Mouse (Mus musculus) heart, adult 2 months (tissue): Measurements from ENCODE around the gene Ninj1. TPM values are rescaled to one million over a fixed set of nuclear protein-coding genes. Genes with fewer than 3 reads are reported as not detected.

Source experiments
- DNase-seq, 2 experiments: peaks; one replicate each; pipeline ENCODE4 v3.0.0; 2021
- H3K27ac ChIP-seq: fragments of 200-600 bp; 2 replicates; pipeline ENCODE4 v1.8.1; 2022
- H3K27me3 ChIP-seq: fragments of 200-500 bp; 2 replicates; pipeline ENCODE4 v1.6.1; 2012; ENCODE audit warnings: mild to moderate bottlenecking, low read length, inconsistent platforms, mixed read lengths; ENCODE audit not compliant: control insufficient read depth, insufficient read depth
- H3K36me3 ChIP-seq: fragments of 200-500 bp; 2 replicates; pipeline ENCODE4 v1.6.1; 2012; ENCODE audit warnings: low read length, inconsistent platforms; ENCODE audit not compliant: control insufficient read depth, insufficient read depth
- H3K4me1 ChIP-seq: fragments of 200-500 bp; 2 replicates; pipeline ENCODE4 v1.6.1; 2011; ENCODE audit warnings: low read length; ENCODE audit not compliant: control insufficient read depth, insufficient read depth
- H3K4me3 ChIP-seq: fragments of 200-600 bp; 2 replicates; pipeline ENCODE4 v1.8.1; 2022
- H3K79me2 ChIP-seq: fragments of 200-500 bp; replicated peaks from 2 replicates; pipeline ENCODE4 v1.6.1; 2012; ENCODE audit warnings: mild to moderate bottlenecking, inconsistent platforms, low read length, moderate library complexity, mixed read lengths; ENCODE audit not compliant: control insufficient read depth, insufficient read depth
- H3K9ac ChIP-seq: fragments of 200-500 bp; 2 replicates; pipeline ENCODE4 v1.6.1; 2012; ENCODE audit warnings: low read depth, mild to moderate bottlenecking, control low read depth, inconsistent platforms, low read length, mixed read lengths
- CTCF ChIP-seq: fragments of 200-600 bp; IDR thresholded peaks from 2 replicates; pipeline ENCODE4 v1.8.1; 2022; ENCODE audit warnings: antibody characterized with exemption, mild to moderate bottlenecking, moderate library complexity
- EP300 ChIP-seq: fragments of 200-500 bp; IDR thresholded peaks from 2 replicates; pipeline ENCODE4 v1.6.1; 2011; ENCODE audit warnings: low read depth, low read length, control low read depth; ENCODE audit not compliant: insufficient read depth
- POLR2A ChIP-seq: fragments of 200-500 bp; IDR thresholded peaks from 2 replicates; pipeline ENCODE4 v1.6.1; 2011; ENCODE audit warnings: mild to moderate bottlenecking, low read depth, low read length, control low read depth; ENCODE audit not compliant: insufficient read depth
- WGBS: fragments of 180-500 bp; shearing (Covaris S2); methylation state at CpG from one replicate; pipeline ENCODE4 v1.1.7; 2018; 5-methylcytosine and 5-hydroxymethylcytosine counted together
- intact Hi-C: fragments of 180-260 bp; cut with DNase I; formaldehyde crosslinking; loops from one replicate; pipeline ENCODE4 v1.15.1; 2025
- polyA plus RNA-seq: library from polyadenylated mRNA; depleted of rRNA; stranded (reverse); fragments of >200 nt; gene quantifications from 2 replicates; pipeline ENCODE4 v1.2.3, GENCODE M21; 2012
- total RNA-seq, 2 experiments: library from RNA; stranded (reverse); gene quantifications; 2 replicates each; pipeline ENCODE4 v1.2.3; 2021

Ninj1 gene
- total and polyA plus RNA-seq, 3 experiments = 108 to 220 (median 152) TPM

DNA sequence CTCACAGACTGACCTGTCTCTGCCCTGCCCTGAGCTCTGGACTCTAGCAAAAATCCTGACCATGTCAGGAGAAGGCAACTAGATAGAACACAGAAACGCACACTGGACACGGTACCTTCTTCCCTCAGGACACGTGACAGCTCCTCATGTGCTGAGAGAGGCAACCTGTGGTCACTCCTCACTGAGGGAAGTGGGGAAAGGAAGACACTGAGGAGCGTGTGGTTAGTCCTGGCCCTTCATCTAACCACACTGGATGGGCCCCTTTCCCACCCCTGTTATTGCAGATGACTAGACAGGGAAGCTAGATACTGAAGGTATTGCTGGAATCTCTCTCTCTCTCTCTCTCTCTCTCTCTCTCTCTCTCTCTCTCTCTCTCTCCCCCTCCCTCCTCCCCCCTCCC lies 24.6 kb upstream of the Ninj1 start:
- no peaks in the 10 kb centered on the region for H3K79me2 ChIP-seq
- H3K27ac ChIP-seq = no peak overlapping the region
- no peak for DNase-seq
- H3K36me3 ChIP-seq = no peaks in the 10 kb centered on the region
- TF ChIP-seq POLR2A (no peak), CTCF (no peak), EP300 (no peak)
- no peaks in the 10 kb centered on the region for H3K27me3 ChIP-seq
- H3K9ac ChIP-seq = no peak overlapping the region
- 52% methylated on average over 4 of the region's 4 CpGs for WGBS
- intact Hi-C loops = no loop called here
- H3K4me1 ChIP-seq = no peaks in the 10 kb centered on the region
- no peak overlapping the region for H3K4me3 ChIP-seq

DNA sequence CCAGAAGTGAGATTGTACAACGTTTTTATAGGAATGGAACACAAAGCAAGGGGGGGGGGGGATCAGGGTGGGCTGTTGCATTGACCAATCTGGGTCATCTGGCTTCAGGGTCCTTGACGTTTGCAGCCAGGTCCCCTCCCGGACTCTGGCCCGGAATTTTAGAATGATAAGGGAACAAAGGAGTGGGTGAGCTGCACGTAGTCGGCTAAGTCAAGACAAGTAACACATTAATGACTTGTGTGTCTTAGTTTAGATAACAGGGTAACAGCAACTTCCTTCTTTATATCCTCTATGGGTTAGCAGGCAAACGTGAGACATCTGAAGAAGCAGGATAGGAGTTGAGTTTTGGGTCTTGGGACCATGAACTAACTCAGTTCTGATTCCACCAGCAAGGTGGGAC lies 23.6 kb upstream of the Ninj1 start:
- Histone ChIP-seq H3K4me3 (no peak overlapping the region), H3K9ac (no peak overlapping the region), H3K27ac (no peak overlapping the region), H3K79me2 (no peaks in the 10 kb centered on the region), H3K36me3 (no peaks in the 10 kb centered on the region), H3K4me1 (no peaks in the 10 kb centered on the region), H3K27me3 (no peaks in the 10 kb centered on the region)
- WGBS = 39% methylated on average over 7 of the region's 7 CpGs
- TF ChIP-seq EP300 (no peak), POLR2A (no peak), CTCF (no peak)
- intact Hi-C loops = no loop called here
- DNase-seq = no peak

DNA sequence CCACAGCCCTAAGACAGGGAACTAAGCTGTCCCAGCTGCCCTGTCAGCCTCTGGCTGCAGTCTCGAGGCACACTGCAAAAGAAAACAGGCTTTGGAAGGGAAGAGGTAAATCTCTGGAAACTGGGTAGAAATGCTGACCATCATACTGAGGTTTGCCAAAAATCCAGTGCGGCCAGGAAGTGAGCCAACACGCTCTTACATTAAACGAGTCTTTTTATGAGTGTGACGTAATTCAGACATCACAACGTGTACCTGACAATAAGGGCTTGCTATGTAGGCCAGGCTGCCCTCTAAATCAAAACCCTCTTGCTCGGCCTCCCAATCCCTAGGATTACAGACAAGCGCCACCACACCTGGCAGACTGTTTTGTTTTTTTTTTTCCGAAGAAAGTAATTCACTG lies 20.2 kb upstream of the Ninj1 start:
- WGBS = 53% methylated on average over 9 of the region's 9 CpGs

DNA sequence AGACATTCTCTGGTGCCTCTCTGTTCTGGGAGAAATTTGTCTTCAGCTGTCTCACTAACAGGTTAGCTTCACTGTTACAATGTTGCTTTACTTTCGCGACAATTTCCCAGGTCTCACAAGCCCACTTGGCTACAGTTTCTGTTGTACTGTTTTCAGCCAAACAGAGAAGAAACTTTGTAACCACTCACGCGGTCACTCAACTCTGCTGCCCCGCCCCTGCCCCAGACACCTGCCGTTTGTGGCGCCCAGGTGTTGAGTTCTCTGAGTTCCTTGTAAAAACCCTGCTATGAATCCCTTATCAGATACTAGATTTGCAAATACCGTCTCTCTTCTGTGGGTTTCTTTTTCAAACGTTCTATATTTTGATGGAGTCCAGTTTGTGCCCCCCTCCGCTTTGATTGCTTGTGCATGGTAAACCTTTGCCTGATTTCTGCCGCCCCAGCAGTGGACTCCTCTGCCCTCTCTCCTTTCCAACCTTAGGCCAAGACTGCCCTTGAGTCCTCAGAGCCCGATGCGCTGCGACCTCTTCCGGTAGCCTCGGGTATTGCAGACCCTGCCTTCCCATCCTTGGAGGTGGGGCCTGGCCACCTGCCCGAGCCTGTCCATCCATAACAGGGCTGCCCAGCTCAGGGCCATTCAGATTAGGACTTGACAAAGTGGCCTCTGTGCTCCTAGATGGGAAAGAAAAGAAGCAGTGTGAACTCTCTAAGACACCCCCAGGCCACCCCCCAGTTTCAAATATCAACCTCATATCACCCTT lies 17.7 kb upstream of the Ninj1 start:
- 27% methylated on average over 17 of the region's 17 CpGs for WGBS
- H3K9ac ChIP-seq = no peak overlapping the region
- DNase-seq = peak; percentile 83 to 91
- TF ChIP-seq CTCF = peak; percentile 92
- TF ChIP-seq EP300 = 0 out of 2 replicates have a peak, but pooled peaks have one; percentile 62
- TF ChIP-seq POLR2A = no peak
- H3K27ac ChIP-seq = no peak overlapping the region
- no peaks in the 10 kb centered on the region for H3K36me3 ChIP-seq
- H3K4me1 ChIP-seq = no peaks in the 10 kb centered on the region
- H3K79me2 ChIP-seq = no peaks in the 10 kb centered on the region
- H3K4me3 ChIP-seq = no peak overlapping the region
- H3K27me3 ChIP-seq = no peaks in the 10 kb centered on the region
- intact Hi-C loops = loop anchor here (2.0 to 10.0 kb wide), 2 partner anchors 295 to 515 kb away; partner anchors contain the start of gene Phf2

More for the DNA sequence above, 20.2 kb upstream of the Ninj1 start:
- H3K4me3 ChIP-seq = no peak overlapping the region
- no peaks in the 10 kb centered on the region for H3K4me1 ChIP-seq
- H3K27ac ChIP-seq = no peak overlapping the region
- intact Hi-C loops = no loop called here
- no peaks in the 10 kb centered on the region for H3K79me2 ChIP-seq
- TF ChIP-seq POLR2A (no peak), CTCF (no peak), EP300 (no peak)
- no peak overlapping the region for H3K9ac ChIP-seq
- H3K27me3 ChIP-seq = no peaks in the 10 kb centered on the region
- DNase-seq = no peak
- no peaks in the 10 kb centered on the region for H3K36me3 ChIP-seq

- no peak overlapping the region for H3K27ac ChIP-seq
- 92% methylated on average over 11 of the region's 11 CpGs for WGBS
- no peak for DNase-seq
- TF ChIP-seq EP300 (no peak), CTCF (no peak), POLR2A (no peak)
- no peak overlapping the region for H3K4me3 ChIP-seq
- H3K4me1 ChIP-seq = no peaks in the 10 kb centered on the region
- no peaks in the 10 kb centered on the region for H3K36me3 ChIP-seq
- H3K27me3 ChIP-seq = no peaks in the 10 kb centered on the region
- intact Hi-C loops = loop anchor here (2.0 to 10.0 kb wide), 2 partner anchors 296 to 516 kb away; partner anchors contain the start of gene Phf2
- H3K9ac ChIP-seq = no peak overlapping the region
- H3K79me2 ChIP-seq = no peaks in the 10 kb centered on the region
These were observed 16.7 kb upstream of the Ninj1 start for GRCm38 (mm10) chr13:49170623-49171022.

DNA sequence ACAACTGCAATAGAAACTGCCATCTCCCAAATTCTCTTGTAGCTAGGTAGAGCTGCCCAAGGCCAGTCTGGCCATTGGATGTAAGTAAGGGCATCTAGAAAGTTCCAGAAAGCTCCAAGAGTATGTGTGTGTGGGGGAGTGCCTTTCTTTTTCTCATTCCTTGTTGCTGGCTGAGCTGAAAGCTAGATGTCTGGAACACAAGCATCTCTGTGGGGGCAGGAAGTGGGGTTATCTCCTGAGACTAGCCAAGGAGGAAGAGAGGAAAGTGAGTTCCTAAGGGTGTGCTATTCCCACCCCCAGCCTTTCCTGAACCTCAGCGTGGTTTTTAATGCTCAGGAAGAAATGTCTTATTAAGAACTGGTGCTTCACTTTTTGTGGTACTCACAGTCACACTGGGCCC lies 15.6 kb upstream of the Ninj1 start:
- Histone ChIP-seq H3K27me3 (no peaks in the 10 kb centered on the region), H3K36me3 (no peaks in the 10 kb centered on the region), H3K79me2 (no peaks in the 10 kb centered on the region), H3K27ac (no peak overlapping the region), H3K9ac (no peak overlapping the region), H3K4me3 (no peak overlapping the region), H3K4me1 (no peaks in the 10 kb centered on the region)
- intact Hi-C loops = loop anchor here (2.0 to 10.0 kb wide), 3 partner anchors 113 to 517 kb away; partner anchors contain the start of gene Phf2
- TF ChIP-seq EP300 = no peak
- no peak for TF ChIP-seq POLR2A
- no peak for TF ChIP-seq CTCF
- 28% methylated on average over 1 of the region's 1 CpGs for WGBS
- DNase-seq = no peak
